Mouse (Mus musculus): ENCODE results near the gene Folr1.

Gene Folr1

DNA sequence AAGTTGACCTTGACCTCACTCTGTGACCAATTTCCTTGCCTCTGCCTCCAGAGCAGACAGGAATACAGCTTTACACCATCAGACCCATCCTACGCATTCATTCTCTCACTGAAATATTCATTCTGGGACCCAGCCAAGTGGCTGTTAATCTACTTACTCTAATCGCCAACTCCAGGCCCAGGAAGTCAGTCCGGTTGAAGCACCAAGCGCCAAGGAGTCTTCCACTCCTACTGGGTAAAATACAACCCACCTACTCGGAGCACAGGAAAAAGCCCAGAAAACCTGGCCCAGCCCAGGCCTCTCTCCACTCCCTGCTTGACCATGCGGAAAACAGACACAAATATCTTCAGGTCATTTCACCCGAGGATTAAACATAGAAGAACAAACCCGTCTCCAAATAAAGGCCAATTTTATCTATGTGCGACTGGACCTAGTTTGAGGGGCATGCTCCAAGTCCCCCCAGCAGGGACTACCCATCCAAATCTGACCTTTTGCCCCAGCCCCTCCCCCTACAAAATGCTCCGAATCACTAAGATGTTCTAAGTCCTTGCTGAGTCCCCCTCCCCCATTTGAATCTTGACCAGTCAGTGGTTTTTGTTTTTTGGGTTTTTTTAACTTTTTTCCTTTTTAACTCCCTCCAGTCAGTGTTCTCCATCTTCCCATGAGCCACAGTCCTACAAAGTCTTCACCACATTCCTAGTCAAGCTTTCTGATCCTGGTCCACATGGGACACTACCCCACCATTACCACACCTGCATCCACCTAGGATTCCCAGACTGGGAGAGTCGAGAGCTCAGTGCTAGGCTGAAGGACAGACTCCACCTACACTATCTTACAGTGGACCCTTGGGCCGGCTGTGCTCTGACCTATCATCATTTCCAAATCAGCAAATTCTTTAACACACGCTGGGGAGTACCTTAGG lies 2.1 kb downstream of the Folr1 start:
- no peak for DNase-seq (ENCODE audit: low spot score)

DNA sequence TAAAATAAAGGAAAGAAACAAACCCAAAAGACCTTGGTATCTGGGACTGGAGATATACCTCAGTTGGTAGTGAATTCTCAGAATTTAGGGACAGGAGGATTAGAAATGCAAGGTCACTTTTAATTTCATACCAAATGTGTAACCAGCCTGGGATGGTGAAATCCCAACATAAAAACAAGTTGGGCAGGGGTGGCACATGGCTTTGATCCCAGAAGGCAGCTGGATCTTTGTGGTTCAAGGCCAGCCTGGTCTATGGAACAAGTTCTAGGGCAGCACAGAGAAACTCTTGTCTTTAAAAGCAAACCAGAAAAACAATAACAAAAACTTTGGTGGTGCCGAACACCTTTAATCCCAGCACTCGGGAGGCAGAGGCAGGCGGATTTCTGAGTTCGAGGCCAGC lies 3.1 kb downstream of the Folr1 start:
- DNase-seq (ENCODE audit: low spot score): no peak

DNA sequence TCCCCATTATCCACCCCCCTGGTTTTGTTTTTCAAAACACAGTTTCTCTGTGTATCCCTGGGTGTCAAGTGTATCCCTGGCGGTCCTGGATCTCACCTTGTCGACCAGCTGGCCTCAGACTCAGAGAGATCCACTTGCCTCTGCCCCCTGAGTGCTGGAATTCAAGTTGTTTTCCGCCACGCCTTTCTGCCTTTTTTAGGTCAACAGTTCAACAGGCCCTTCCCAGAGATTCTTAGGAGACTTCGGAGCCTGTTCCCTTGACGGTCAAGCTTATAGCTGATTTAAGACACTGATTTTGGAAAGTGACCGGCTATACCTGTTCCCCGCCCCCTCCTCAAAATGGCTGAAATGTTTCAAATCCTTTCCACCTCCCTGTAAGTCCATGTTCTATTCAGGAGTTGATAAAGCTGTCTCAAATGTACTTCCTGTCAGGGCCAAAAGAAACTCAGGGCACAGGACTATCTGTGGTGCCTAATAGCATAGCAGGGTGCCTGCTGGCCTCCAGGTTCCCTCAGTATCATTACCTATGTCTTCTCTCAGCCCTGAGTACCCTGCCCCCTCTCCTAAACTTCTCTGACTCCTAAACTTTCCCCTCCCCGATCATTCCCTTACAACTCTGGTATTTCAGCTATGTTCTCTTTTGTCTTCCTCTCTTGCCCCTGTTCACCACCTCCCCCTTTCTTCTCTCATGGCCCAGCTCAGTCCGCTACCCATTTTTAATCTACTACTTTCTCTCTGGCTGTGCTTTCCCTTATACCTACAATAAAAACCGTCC lies 3.9 kb downstream of the Folr1 start:
- no peak for DNase-seq (ENCODE audit: low spot score)

DNA sequence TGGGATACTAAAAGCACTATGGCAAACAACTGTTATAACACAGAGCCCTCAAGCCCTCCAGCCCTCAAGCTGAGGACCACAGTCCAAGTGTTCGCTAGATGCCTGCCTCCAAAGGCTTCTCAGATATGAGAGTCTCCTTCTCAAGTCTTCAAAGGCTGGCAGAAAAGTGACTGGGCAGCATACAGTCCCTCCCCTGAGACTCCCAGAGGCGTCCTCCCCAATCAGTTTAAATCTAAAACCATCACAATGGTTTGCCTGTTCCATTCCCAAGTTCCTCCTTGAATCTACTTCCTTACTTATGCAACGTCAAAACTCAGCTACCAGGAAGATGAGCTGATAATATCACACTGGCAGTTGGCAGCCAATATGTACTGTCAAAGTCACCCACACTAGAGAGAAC lies 7.2 kb downstream of the Folr1 start, which contains the start of gene Anapc15:
Gene Anapc15, plus strand, starts transcription at position 301 of the 400 bp plus-strand sequence.
- no peak for DNase-seq (ENCODE audit: low spot score)

DNA sequence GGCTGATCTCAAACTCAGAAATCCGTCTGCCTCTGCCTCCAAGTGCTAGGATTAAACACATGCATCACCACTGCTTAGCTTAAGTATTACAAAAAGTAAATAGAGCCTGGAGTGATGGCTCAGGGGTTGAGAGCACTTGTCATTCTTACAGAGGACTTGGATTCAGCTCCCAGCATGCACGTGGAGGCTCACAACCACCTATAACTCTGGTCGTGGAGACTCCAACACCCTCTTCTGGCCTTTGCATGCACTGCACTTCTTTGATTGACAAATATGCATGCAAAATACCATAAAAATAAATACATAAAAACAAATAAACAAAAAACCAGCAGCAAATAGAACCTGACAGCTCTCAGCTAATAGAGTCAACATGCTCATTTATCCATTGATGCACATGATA lies 8.3 kb downstream of the Folr1 start:
- no peak for DNase-seq (ENCODE audit: low spot score)

DNA sequence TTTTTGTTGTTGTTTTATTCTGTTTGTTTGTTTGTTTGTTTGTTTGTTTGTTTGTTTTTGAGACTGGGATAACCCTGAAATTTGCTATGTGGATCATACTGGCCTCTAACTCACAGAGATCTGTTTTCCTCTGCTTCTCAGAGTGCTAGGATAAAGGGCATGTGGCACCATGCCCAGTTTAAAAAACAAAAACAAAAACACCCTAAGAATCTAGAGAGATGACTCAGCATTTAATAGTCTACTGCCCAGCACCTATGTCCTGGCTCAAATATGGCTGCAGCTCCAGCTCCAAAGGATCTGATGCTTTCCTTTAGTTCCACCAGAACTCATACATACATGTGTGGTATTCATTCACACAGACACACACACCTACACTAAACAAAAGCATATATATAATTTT lies 9.6 kb downstream of the Folr1 start:
- no peak for DNase-seq (ENCODE audit: low spot score)

DNA sequence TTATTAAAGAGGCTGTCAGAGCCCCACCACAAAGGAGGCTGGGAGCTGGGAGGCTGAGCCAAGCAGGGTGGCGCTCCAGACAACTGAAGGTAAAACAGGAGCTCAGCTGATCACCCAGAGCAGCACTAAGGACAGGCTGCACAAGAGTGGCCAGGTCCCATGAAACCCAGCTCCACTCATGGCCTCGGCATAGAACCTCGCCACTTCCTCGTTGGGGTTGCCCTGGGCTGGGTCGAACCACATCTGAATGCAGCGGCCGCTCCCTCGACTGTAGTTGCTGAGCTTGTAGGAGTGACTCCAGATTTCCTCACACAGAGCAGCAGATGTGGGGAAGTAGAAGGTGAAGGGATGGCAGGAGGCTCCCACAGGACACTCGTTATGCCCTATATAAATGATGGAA lies 12.2 kb downstream of the Folr1 start:
- no peak for DNase-seq (ENCODE audit: low spot score)

DNA sequence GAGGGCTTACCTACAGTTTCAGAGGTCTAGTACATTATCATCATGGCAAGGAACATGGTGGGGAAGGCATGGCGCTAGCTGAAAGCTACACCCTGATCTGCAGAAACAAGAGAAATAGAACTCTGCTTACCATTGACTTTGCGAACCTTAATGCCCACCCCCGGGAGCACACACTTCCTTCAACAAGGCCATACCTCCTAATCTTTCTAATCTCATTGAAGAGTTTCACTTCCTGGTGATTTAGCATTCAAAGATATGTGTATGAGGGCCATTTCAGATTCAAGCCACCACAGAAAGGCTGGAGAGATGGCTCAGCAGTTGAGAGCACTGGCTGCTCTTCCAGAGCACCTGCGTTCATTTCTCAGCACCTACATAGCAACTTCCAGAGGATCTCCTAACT lies 13.5 kb downstream of the Folr1 start, which contains the start of gene Folr2:
Gene Folr2, minus strand, starts transcription at position 101 of the 400 bp plus-strand sequence.
- no peak for DNase-seq (ENCODE audit: low spot score)

DNA sequence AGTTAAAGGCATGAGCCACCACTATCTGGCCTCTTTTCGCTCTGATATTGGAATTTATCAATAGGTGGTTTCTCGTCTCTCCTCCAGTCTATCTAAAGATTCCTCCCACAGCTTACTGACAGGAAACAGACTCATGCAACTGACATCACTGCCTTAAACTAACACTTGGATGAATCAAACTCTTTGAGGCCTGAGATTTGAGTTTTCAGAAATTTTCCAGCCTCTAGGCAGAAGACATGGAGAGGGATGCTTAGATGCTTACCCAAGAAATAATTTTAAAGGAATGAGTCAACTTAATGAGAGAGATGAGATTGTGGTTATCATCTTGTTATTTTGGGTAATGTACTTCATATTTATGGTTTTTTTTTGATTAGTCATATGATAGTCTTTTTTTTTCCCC lies 16.8 kb downstream of the Folr1 start:
- DNase-seq (ENCODE audit: low spot score): no peak

DNA sequence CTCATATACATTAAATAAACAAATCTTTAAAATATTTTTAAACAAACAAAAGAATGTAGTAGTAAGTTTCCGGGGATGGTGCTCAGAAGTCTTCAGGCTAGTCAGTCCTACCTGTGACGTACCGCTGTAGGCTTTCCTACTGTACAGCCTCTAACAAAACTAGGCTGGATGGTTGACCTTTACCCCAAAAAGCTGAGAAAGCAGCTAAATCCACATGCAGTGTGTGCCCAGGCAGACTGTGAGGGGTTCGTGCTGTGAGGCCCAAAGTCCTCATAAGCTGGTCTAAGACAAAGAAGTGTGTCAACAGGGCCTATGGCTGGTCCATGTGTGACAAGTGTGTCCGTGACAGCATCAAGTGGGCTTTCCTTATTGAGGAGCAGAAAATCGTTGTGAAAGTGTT lies 17.7 kb downstream of the Folr1 start:
- no peak for DNase-seq (ENCODE audit: low spot score)

DNA sequence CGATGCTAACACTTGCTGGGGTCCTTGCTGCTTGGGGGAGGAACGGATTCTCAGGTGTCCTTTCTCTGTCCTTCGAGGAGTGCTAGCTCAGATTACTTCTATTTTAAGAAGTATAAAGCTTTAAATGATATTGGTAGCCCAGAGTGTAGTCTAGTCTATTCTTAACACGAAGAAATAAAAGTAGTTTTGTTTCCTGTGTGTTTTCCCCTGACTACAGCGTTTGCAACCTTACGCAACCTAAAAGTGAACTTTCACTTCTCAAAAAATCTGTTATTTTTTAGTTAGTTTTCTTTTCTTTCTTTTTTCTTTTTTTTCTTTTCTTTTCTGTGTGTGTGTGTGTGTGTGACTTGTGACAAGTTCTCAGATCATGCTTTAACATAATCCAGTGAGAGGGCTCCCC lies 18.9 kb downstream of the Folr1 start:
- DNase-seq (ENCODE audit: low spot score): no peak

DNA sequence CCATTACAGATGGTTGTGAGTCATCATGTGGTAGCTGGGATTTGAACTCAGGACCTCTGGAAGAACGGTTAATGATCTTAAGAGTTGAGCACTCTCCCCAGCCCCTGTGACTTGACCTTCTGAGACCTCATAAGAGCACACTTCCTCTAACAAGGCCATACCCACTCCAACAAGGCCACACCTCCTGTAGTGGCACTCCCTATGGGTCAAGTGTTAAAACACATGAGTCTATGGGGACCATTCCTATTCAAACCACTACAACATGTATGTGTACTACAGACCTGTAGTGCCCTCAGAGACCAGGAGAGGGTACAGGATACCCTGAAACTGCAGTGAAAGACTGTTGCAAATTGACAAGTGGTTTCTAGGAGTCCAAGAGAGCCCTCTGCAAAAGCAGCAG lies 22.7 kb downstream of the Folr1 start:
- DNase-seq (ENCODE audit: low spot score): no peak

DNA sequence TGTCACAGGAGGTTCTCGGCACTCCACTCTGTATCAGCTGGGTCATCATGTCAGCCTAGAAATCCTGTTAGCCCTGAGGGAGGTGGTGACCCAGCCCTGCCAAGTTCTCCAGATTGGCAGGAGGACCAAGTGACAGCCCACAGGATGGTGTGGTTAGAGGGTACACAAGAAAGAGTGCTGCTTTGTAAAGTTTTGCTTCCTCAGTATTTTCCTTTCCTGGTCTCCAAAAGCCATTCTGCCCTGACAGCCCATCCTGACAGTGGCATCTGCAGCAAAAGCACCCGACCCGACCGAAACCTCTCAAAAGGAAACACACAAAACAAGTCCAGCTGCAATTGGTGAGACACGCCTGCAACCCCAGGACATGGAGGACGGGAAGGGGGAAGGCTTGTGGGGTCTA lies 26.4 kb downstream of the Folr1 start:
- no peak for DNase-seq (ENCODE audit: low spot score)

DNA sequence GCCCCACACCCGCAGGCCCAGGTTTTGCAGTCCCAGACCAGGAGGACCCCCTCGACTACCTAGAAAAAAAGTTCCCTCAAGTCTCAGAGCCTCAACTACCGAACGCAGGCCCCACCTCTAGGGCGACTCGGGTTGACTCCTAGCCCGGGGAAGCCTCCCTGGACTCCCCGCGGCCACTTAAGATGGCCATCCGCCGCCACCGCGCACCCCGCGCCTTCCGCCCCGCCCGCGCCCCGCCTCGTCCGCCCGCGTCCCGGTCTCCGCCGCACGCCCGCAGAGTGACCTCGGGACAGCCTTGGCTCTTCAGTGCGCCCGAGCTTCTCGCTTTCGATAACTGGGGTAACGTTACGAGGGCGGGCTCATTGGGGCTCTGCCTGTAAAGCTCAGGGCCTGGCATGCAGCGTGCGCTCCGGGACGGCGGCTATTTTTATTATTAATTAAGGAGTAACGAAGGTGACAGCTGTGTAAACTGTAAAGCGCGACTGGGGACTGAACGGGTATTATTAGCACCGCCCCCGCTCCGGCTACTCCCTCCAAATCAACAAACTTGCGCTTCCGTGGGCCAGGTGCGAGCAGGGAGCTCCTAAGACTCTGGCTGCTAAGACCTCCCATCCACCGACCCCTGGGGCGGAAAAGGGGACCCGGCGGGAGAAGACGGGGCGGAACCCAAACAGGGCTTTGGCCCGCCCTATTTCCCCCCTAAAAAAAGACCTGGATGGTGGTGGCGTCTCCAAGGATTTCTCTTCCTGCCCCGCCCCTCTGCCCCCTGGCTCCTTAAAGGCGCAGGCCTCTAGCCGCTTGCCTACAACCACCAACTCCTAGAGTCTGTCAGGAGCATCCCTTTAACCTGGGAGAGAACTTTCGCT lies 32.7 kb downstream of the Folr1 start, which contains the start of gene Inppl1:
Gene Inppl1, minus strand, starts transcription at position 624 of the 866 bp plus-strand sequence.
- DNase-seq (ENCODE audit: low spot score): peak; percentile 18

DNA sequence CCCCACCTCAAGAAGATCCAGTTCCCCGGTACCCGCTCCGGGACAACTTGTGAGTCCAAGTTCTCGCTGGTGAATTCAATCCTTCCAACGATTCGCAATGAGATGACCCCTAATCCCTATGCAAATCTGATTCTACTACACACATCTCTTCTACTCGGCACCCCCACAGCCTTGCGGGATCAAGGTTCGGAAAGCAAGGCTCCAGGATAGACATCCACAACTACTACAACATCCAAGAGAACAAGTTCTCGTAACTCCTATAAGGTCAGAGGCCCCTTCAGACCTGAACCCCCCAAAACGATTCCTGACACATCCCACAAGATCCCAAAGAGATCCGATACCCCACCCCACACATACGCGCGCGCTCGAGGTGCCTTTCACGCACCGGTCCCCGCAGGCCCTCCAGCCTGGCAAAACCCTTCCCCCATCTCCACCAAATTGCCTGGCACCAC lies 33.4 kb downstream of the Folr1 start:
- DNase-seq (ENCODE audit: low spot score): peak; percentile 8

DNA sequence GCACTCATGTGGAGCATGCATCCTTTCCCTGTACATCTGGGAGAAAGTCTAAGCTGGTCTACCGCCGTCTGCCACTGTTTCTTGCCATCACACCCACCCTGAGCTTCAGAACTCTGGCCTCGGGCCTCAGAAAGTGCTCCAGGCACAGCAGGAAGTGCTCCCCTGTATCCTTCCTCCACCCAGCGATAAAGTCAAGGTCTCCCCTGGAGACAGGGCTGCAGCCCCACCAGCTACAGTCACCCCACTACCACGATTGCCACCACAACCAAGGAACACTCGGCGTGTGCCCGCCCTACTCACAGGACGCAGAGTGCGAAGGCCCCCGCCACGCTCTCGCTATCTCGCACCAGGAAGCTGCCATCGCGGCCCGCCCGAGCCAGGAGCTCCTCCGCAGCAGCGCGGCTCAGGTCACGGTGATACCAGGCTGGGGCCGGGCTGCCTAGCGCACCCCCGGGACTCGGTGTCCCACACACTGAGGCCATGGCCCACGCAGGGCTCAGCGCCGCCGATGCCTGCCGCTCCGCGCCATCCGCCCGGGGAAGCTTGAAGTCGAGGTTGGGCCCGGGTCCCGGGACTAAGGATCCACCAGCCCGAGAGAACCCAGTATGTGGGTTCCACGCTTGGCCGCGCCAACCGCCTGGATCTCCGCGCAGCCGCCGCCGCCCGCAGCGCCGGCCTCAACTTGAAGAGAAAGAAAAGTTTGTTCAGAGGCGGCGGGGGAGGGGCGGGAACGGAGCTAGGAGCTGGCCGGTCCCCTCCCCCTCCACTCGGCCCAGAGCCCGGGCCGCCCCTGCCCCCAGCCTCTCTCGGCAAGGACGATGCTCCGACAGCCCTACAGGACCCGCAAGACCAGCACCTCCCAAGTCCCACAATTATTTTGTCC lies 34.1 kb downstream of the Folr1 start:
- DNase-seq (ENCODE audit: low spot score): peak; percentile 64

DNA sequence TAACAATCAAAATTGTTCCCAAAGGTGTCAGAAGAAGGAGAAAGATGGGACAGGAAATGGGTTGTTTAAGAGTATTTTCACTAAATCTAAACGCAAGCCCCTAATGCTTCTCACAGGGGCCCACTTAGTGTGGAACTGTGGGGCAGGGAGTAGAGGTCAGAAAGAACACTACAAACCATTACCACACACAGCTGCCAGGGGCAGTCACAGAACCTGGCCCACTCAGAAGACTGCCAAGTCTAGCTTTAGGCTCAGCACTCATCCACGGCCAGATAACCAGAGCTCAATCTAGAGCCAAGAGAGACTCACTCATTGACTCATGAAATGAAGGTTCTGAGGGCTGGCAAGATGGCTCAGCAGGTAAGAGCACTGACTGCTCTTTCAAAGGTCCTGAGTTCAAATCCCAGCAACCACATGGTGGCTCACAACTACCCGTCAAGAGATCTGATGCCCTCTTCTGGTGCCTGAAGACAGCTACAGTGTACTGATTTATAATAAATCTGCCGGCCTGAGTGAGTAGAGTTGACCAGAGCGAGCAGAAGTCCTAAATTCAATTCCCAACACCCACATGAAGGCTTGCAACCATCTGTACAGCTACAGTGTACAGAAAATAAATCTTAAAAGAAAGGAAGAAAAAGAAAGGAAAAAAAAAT lies 35.0 kb downstream of the Folr1 start:
- no peak for DNase-seq (ENCODE audit: low spot score)

DNA sequence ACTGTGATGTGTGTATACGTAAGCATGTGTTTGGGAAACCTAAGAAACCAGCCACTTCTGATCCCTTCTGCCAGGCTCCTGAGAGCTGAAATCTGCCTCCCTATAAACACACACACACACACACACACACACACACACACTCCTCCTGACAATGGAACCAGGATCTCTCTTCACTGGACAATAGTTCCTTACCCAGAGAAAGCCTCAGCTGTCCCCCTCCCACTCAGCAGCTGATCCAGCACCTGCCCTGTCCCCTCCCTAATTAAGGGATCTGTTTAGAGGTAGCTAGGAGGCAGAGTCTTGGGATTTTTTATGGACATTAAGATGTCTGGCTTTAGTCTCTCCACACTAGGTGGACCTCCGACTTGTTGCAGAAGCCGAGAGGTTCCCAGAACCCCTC lies 35.7 kb downstream of the Folr1 start:
- no peak for DNase-seq (ENCODE audit: low spot score)

DNA sequence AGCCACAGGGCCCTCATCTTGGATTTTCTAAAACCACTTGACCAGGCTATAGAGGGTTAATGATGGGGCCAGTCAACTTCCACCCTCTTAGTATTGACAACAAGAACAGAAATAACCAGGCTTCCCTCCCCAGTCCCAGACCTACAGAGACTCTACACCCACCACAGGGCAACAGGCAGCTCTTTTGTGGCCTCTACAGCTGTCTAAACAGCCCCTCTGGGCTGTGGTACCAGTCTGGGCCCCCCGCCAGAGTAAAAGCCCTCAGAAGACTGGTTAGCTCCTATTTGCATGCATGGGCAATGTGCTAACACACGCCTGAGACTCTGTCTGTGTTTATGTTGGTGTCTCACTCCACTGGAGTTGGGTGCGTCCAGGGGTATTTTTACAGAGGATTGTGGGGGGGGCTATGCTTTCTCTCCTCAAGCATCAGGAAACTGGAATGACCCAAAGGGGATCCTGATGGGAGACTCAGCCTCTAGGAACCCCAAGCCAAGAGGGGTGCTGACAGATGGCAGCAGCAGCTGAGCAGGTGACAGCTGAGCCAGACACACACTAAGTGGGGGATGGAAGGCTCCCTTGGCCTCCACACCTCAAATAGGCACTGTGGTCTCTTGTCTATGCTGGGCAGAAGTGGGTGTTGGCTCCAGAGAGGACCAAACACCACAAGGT lies 36.5 kb downstream of the Folr1 start:
- no peak for DNase-seq (ENCODE audit: low spot score)

DNA sequence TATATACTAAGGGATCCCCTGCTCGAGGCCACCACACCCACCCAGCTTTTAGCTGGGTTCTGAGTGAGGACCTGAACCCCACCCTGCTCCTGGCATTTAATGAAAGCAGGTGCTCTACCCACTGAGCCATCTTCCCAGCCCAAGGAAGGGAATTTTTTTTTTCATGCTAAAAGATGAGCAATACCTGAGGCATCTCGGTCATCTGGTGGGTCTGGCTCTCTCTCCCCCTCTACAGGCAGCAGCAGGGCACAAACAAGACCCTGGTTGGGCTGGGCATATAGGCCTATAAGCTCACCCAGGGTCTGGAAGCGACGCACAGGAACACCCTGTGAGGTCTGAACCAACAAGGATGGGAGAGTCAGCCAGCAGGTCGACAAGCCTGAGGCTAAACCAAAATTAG lies 37.2 kb downstream of the Folr1 start:
- DNase-seq (ENCODE audit: low spot score): no peak

Data from T-cell, adult 2 months (primary cell).